Mouse (Mus musculus) layer of hippocampus, postnatal 10 days (tissue): ENCODE measurements around the gene Suz12. TPM values are rescaled to one million over a fixed set of nuclear protein-coding genes. Genes with fewer than 3 reads are reported as not detected.
"Not testable (repeated sequence)": the region's sequence is repeated elsewhere in the genome, so short reads cannot be mapped to it uniquely, and the experiment has no call there.

Source experiments
- DNase-seq, 2 experiments: peaks; one replicate each; pipeline ENCODE4 v3.0.0; 2021; ENCODE audit warnings: low spot score in 2 of 2
- total RNA-seq, 2 experiments: library from RNA; stranded (reverse); gene quantifications; 2 replicates each; pipeline ENCODE4 v1.2.3; 2021

The Suz12 gene
- total RNA-seq, 2 experiments from 2014 or later = 33.0 to 37.0 TPM

GRCm38 (mm10) chr11:79991600-79991999 is 1.3 kb upstream of the Suz12 start:
- no peak for DNase-seq

- no peak for DNase-seq
Measured at GRCm38 (mm10) chr11:79992035-79992591, 793 bp upstream of the Suz12 start.

GRCm38 (mm10) chr11:79993356-79994270 is 707 bp downstream of the Suz12 start:
- DNase-seq = no peak

DNA sequence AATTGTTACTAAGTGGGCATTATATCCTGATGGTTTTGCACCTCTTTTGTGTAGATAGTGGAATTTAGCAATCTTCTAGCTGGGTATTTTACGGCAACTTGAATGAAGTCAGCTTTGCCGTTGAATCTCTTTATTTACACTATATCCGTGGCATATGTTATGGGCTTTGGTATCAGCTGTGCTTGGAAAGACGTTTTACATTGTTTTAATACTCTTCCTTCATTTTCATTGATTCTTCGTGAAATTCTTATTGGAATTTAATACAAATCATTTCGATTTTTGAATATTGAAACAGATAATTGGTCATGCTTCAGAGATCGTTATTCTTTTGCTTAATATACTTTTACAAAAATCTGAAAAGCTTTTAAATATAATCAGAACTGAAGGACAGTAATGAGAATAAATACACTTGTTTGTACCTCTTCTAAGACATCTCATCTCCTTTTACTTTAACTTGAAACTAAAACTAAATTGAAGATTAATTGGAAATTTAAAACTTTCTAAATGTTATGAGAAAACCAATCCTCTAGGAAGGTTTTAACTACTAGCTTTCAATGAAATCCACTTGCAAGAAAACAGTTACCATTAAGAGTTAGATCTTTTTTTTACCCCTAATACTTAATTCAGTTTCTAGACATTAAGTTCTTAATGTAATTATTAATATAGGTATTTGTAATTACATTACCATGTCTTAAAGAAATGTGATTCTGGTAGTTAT is 1.5 kb downstream of the Suz12 start:
- no peak for DNase-seq

DNA sequence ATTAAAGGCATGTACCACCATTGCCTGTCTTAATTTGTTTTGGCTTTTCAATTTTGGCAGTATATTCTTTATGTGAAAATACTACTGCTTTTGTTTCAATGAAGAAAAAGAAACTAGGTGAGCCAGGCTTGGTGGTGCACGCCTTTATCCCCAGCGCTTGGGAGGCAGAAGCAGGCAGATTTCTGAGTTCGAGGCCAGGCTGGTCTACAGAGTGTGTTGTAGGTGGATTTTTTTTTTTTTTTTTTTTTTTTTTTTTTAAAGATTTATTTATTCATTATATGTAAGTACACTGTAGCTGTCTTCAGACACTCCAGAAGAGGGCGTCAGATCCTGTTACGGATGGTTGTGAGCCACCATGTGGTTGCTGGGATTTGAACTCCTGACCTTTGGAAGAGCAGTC is 23.6 kb downstream of the Suz12 start:
- DNase-seq = not testable (repeated sequence)

DNA sequence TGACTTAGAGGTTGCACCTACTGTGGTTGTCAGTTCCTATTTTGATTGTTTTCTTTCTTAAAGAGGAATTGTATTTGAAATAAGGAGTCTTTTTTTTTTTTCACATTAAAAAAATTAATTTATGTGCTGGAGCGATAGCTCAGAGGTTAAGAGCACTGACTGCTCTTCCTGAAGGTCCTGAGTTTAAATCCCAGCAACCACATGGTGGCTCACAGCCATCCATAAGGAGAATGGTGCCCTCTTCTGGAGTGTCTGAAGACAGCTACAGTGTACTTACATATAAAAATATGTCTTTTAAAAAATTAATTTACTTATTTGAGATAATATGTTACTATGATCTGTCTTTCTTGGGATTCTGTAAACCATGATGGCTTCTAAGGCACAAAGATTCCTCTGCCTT is 26.9 kb downstream of the Suz12 start:
- no peak for DNase-seq

GRCm38 (mm10) chr11:80021306-80021705 is 28.4 kb downstream of the Suz12 start:
- DNase-seq = no peak

- DNase-seq = no peak
Measured at GRCm38 (mm10) chr11:80037495-80037894, 44.6 kb downstream of the Suz12 start.

DNA sequence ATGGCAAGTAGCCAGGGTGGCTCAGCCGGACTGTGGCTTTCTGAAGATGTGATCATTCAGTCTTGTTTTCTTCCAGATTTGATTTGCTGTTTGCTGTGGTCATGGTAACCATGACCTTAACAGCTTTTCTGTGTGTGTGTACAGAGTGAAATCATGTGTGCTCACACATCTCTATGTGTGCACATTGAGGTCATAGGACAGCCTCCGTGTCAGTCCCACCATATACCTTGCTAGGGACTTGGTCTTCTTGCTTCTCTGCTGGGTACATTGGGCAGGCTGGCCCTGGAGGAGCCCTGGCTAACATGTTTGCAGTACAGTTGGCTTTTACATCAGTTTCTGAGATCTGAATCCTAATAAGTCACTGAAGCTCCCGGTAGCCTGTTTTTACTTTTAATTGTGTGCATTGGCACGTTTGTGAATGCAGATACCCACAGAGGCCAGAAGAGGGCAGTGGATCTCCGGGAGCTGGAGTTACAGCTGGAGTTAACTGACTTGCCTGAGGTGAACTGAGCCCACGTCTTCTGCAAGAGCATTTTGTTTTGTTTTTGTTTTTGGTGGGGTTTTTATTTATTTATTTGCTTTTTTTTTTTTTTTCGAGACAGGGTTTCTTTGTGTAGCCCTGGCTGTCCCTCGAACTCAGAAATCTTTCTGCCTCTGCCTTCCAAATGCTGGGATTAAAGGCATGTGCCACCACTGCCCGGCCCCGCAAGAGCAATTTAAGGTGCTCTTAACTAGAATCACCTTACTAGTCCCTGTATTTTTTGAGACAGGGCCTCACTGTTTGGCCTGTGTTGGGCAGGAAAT is 49.9 kb downstream of the Suz12 start:
- peak; percentile 56 to 58 for DNase-seq

- DNase-seq = no peak
Measured at GRCm38 (mm10) chr11:80043419-80043817, 50.5 kb downstream of the Suz12 start.

DNA sequence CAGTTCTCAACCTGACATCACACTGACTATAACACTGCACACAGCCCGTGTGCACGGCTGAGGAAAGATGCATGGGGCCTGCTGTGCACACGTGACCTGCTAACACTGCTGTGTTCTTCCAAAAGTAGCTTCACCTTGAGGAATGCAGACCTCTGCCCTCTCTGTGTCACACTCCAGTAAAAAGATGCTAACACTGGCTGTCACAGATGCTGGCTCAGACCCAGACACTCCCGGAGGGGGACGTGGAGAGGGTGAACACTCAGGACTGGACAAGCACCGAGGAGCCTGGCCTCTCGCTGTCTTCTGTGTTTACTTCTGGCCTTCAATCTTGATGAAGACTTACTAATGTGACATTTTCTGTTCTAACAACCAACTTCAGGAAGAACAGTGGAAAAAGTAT is 54.0 kb downstream of the Suz12 start:
- DNase-seq = no peak

GRCm38 (mm10) chr11:80050088-80050487 is 57.2 kb downstream of the Suz12 start:
- DNase-seq = no peak

GRCm38 (mm10) chr11:80052456-80052855 is 59.5 kb downstream of the Suz12 start:
- no peak for DNase-seq

GRCm38 (mm10) chr11:80053171-80053570 is 60.3 kb downstream of the Suz12 start:
- no peak for DNase-seq

DNA sequence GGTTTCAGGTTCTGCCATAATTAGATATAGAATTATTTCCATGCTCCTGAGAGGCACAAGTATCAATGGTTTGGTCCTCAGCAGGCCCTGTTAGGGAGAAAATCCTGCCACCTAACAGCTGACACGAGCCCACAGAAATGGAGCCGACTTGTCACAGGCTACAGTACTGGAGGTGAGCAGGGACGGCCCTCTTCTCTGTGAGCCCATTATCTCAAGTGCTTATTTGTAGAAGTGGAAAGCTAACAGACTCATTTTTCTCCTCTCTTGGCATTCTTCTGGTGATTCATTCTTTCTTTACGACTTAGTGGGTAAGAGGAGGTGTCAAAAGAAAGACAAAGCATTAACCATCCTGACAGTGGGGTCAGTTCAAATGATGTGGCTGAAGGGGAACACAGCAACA is 61.8 kb downstream of the Suz12 start:
- DNase-seq = no peak

DNA sequence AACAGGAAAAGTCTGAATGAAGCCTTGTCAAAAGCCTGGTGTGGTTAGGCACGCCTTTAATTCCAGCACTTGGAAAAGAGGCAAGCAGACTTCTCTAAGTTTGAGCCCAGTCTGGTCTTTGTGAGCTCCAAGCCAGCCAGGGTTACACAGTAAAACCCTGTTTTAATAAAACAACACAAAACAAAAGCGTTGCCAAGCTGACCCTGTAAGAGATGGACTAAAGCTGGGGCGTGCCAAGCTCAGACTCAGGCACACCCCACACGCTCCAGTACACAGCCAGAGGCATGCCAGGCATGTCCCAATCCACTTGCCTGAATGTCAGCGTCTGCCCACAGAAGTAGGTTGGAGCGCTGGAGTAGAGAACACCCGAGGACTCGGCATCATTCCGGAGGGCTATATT is 63.2 kb downstream of the Suz12 start:
- no peak for DNase-seq

- peak in 1 of 2 experiments; percentile 37 for DNase-seq
Measured at GRCm38 (mm10) chr11:80062159-80062558, 69.3 kb downstream of the Suz12 start.

DNA sequence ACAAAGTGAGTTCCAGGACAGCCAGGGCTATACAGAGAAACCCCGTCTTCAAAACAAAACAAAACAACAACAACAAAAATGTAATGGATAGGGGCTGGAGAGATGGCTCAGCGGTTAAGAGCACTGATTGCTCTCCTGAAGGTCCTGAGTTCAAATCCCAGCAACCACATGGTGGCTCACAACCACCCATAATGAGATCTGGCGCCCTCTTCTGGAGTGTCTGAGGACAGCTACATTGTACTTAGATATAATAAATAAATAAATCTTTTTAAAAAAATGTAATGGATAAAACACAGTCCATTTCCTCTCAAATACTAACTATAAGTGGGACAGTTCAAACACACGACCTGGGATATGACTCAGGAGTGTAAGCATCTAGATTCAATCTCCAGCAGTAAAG is 73.5 kb downstream of the Suz12 start:
- not testable (repeated sequence) for DNase-seq

GRCm38 (mm10) chr11:80067558-80067957 is 74.7 kb downstream of the Suz12 start:
- DNase-seq = no peak

DNA sequence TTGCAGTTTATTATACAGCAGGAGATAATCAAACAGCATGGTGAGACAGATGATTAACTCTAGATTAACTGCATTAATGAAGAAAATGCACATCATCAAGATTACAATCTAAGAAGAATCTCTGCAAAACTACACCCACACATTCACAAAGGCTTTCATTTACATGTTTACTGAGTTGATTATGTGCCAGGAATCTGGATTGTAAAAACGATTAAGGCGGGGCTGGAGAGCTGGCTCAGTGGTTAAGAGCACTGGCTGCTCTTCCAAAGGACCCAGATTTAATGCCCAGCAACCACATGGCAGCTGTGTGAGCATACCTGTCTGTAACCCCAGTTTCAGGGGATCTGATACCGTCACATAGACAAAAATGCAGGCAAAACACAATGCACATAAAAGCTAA is 76.9 kb downstream of the Suz12 start:
- no peak for DNase-seq

DNA sequence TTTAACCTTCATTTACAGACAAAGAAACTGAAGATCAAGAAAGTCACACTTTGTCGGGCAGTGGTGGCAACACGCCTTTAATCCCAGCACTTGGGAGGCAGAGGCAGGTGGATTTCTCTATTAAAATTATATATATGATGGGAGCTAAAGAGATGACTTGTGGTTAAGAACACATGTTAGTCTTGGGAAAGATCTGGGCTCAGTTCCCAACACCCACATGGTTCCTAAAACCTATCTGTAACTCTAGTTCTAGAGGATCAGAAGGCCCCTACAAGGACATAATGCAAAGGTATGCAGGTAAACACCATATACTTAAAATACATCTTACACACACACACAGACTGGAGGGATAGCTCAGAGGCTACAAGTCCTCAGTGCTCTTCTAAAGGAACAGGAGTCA is 78.1 kb downstream of the Suz12 start:
- no peak for DNase-seq
